Mouse (Mus musculus): ENCODE measurements at regions not wholly inside any gene's neighbourhood (a gene's known extent, or its start where the extent isn't known, plus 50 kb on each side); places are given as distances from the start of the nearest gene placed in this dataset.
A peak's percentile ranks its signal among the peaks of the same experiment; 100 is the strongest.
"Not testable (repeated sequence)": the region's sequence is repeated elsewhere in the genome, so short reads cannot be mapped to it uniquely, and the experiment has no call there.

GRCm38 (mm10) chr1:184241846-184242245, 207.7 kb upstream of the 1700056E22Rik start:
- no peak for DNase-seq (ENCODE audit: low spot score in 2 of 2)

GRCm38 (mm10) chr1:184235131-184235983, 201.3 kb upstream of the 1700056E22Rik start:
- DNase-seq (ENCODE audit: low spot score in 2 of 2): peak; percentile 64 to 76

GRCm38 (mm10) chr1:184234320-184234988, 200.4 kb upstream of the 1700056E22Rik start:
- DNase-seq (ENCODE audit: low spot score in 2 of 2): no peak

GRCm38 (mm10) chr1:184233741-184234255, 199.7 kb upstream of the 1700056E22Rik start:
- no peak for DNase-seq (ENCODE audit: low spot score in 2 of 2)

- no peak for DNase-seq (ENCODE audit: low spot score in 2 of 2)
Observed at GRCm38 (mm10) chr1:184222326-184222725, 188.2 kb upstream of the 1700056E22Rik start.

- no peak for DNase-seq (ENCODE audit: low spot score in 2 of 2)
Observed at GRCm38 (mm10) chr1:184221792-184222191, 187.7 kb upstream of the 1700056E22Rik start.

- DNase-seq (ENCODE audit: low spot score in 2 of 2): no peak
Observed at GRCm38 (mm10) chr1:184197272-184197671, 163.2 kb upstream of the 1700056E22Rik start.

GRCm38 (mm10) chr1:184191325-184191724, 157.2 kb upstream of the 1700056E22Rik start:
- DNase-seq (ENCODE audit: low spot score in 2 of 2): no peak

GRCm38 (mm10) chr1:184187582-184187981, 153.5 kb upstream of the 1700056E22Rik start:
- peak; percentile 24 to 42 for DNase-seq (ENCODE audit: low spot score in 2 of 2)

- DNase-seq (ENCODE audit: low spot score in 2 of 2): no peak
Observed at GRCm38 (mm10) chr1:184182163-184182562, 148.1 kb upstream of the 1700056E22Rik start.

- not testable (repeated sequence) for DNase-seq (ENCODE audit: low spot score in 2 of 2)
Observed at GRCm38 (mm10) chr1:184174416-184174815, 140.3 kb upstream of the 1700056E22Rik start.

GRCm38 (mm10) chr1:184173739-184174138, 139.6 kb upstream of the 1700056E22Rik start:
- no peak for DNase-seq (ENCODE audit: low spot score in 2 of 2)

- DNase-seq (ENCODE audit: low spot score in 2 of 2): no peak
Observed at GRCm38 (mm10) chr1:184172986-184173385, 138.9 kb upstream of the 1700056E22Rik start.

- DNase-seq (ENCODE audit: low spot score in 2 of 2): no peak
Observed at GRCm38 (mm10) chr1:184171601-184172000, 137.5 kb upstream of the 1700056E22Rik start.

- DNase-seq (ENCODE audit: low spot score in 2 of 2): no peak
Observed at GRCm38 (mm10) chr1:184170926-184171325, 136.8 kb upstream of the 1700056E22Rik start.

- no peak for DNase-seq (ENCODE audit: low spot score in 2 of 2)
Observed at GRCm38 (mm10) chr1:184169967-184170366, 135.9 kb upstream of the 1700056E22Rik start.

GRCm38 (mm10) chr1:184169034-184169783, 135.1 kb upstream of the 1700056E22Rik start:
- DNase-seq (ENCODE audit: low spot score in 2 of 2): no peak

GRCm38 (mm10) chr1:184166951-184167350, 132.8 kb upstream of the 1700056E22Rik start:
- DNase-seq (ENCODE audit: low spot score in 2 of 2): no peak

GRCm38 (mm10) chr1:184162526-184162925, 128.4 kb upstream of the 1700056E22Rik start:
- DNase-seq (ENCODE audit: low spot score in 2 of 2): not testable (repeated sequence)

GRCm38 (mm10) chr1:184147713-184148112, 113.6 kb upstream of the 1700056E22Rik start:
- no peak for DNase-seq (ENCODE audit: low spot score in 2 of 2)

GRCm38 (mm10) chr1:184142974-184143373, 108.9 kb upstream of the 1700056E22Rik start:
- DNase-seq (ENCODE audit: low spot score in 2 of 2): no peak

GRCm38 (mm10) chr1:184140486-184140885, 106.4 kb upstream of the 1700056E22Rik start:
- no peak for DNase-seq (ENCODE audit: low spot score in 2 of 2)
